Mouse (Mus musculus) heart, embryonic 10.5 days (tissue): ENCODE data around the gene Il1rap. TPM values are rescaled to one million over a fixed set of nuclear protein-coding genes. Genes with fewer than 3 reads are reported as not detected.

Source experiments
- DNase-seq: peaks from one replicate; pipeline ENCODE4 v3.0.0-alpha.2; 2017; ENCODE audit warnings: low spot score
- H3K27ac ChIP-seq: fragments of 300-500 bp; sonication (generic); 2 replicates; pipeline ENCODE4 v1.5.1; 2016; ENCODE audit warnings: mild to moderate bottlenecking
- H3K27me3 ChIP-seq: fragments of 300-500 bp; sonication (generic); 2 replicates; pipeline ENCODE4 v1.6.1; 2016; ENCODE audit warnings: mild to moderate bottlenecking; ENCODE audit not compliant: poor library complexity, insufficient read depth, severe bottlenecking
- H3K36me3 ChIP-seq: fragments of 300-500 bp; sonication (generic); 2 replicates; pipeline ENCODE4 v1.6.1; 2016; ENCODE audit warnings: mild to moderate bottlenecking, moderate library complexity
- H3K4me1 ChIP-seq: fragments of 300-500 bp; sonication (generic); 2 replicates; pipeline ENCODE4 v1.6.1; 2016; ENCODE audit warnings: mild to moderate bottlenecking
- H3K4me3 ChIP-seq: fragments of 300-500 bp; sonication (generic); 2 replicates; pipeline ENCODE4 v1.5.1; 2016; ENCODE audit warnings: mild to moderate bottlenecking, moderate library complexity
- H3K9me3 ChIP-seq: fragments of 300-500 bp; sonication (generic); 2 replicates; pipeline ENCODE4 v1.6.1; 2016; ENCODE audit warnings: mild to moderate bottlenecking, moderate library complexity
- WGBS: fragments of 180-500 bp; shearing (Covaris S2); methylation state at CpG from one replicate; pipeline ENCODE4 v1.1.7; 2016; 5-methylcytosine and 5-hydroxymethylcytosine counted together
- polyA plus RNA-seq: library from polyadenylated mRNA; unstranded; fragments of >200 nt; fragmentation: Nextera tagmentation; extraction: Ambion mirVana; gene quantifications from 2 replicates; pipeline ENCODE4 v1.2.1, GENCODE M21; 2016

The Il1rap gene
- 5.2 and 7.4 TPM in 2 replicates for polyA plus RNA-seq

DNA sequence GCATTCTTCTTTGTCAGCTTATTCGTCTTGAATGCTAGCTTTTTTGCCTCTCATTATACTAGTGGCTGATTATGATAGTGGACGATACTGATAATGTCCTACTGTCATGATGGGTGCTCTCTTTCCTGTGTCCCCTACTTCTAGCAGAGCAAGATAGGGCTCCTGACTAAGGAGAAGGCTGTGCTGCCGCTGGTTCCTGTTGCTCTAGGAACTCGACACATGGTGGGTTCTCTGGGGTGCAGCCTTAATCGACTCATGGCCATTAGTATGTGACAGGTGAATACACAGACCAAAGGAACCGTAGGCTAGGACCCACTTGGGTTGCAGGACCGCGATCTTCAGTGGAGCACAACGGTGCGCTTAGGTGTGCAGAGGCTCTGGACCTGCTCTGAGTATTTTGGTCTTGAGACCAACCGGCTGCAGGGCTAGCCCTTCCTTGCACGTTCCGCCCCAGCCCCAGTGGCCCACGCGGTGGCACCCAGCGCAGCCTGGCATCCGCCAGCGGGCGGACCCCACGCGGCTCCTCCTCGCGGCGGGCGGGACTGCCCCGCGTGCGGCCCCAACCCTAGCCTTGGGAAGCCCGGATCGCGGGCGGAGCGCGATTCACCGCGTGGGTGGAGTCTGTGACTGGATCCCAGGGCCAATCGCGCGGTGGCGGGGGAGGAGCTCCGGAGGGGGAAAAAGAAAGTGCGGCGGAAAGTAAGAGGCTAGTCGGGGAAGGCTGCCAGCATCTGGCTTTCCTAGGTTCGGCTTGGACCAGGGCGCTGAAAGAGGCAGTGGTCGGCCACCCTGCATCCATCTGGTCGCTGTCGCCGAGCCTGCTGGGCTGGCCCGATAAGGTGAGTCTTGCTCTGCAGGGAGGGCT lies at the start of gene Il1rap:
TSS of gene Il1rap (plus strand) at position 657 of the 865 bp plus-strand sequence.
- Histone ChIP-seq H3K27ac (peak within 1 kb of the TSS; percentile 82), H3K4me3 (peak within 1 kb of the TSS; percentile 70), H3K27me3 (peaks cover 7% of the 10 kb centered on the region; the same call in 1 of the 2 replicates), H3K4me1 (no peaks in the 10 kb centered on the region), H3K36me3 (no peaks in the 10 kb centered on the region), H3K9me3 (no peaks in the 10 kb centered on the region)
- DNase-seq, result peak; percentile 95
- WGBS, result 3% methylated on average over 51 of the region's 51 CpGs

GRCm38 (mm10) chr16:26532287-26532686 lies 49.2 kb upstream of the Il1rap start:
- H3K9me3 ChIP-seq, result no peaks in the 10 kb centered on the region
- H3K4me3 ChIP-seq, result no peak overlapping the region
- H3K27me3 ChIP-seq, result no peaks in the 10 kb centered on the region
- WGBS, result 84% methylated on average over 1 of the region's 1 CpGs
- no peaks in the 10 kb centered on the region for H3K4me1 ChIP-seq
- no peak overlapping the region for H3K27ac ChIP-seq
- DNase-seq, result no peak
- no peaks in the 10 kb centered on the region for H3K36me3 ChIP-seq

- no peaks in the 10 kb centered on the region for H3K9me3 ChIP-seq
- no peak overlapping the region for H3K27ac ChIP-seq
- H3K36me3 ChIP-seq, result no peaks in the 10 kb centered on the region
- no peak overlapping the region for H3K4me3 ChIP-seq
- DNase-seq, result no peak
- no peaks in the 10 kb centered on the region for H3K27me3 ChIP-seq
- H3K4me1 ChIP-seq, result no peaks in the 10 kb centered on the region
- 46% methylated on average over 7 of the region's 7 CpGs for WGBS
These were observed 35.2 kb upstream of the Il1rap start for GRCm38 (mm10) chr16:26546170-26546878.

GRCm38 (mm10) chr16:26546879-26547206 lies 34.7 kb upstream of the Il1rap start:
- 70% methylated on average over 1 of the region's 1 CpGs for WGBS
- H3K36me3 ChIP-seq, result no peaks in the 10 kb centered on the region

GRCm38 (mm10) chr16:26549221-26549620 lies 32.3 kb upstream of the Il1rap start:
- Histone ChIP-seq H3K27ac (no peak overlapping the region), H3K4me1 (no peaks in the 10 kb centered on the region), H3K9me3 (no peaks in the 10 kb centered on the region), H3K27me3 (no peaks in the 10 kb centered on the region), H3K36me3 (no peaks in the 10 kb centered on the region), H3K4me3 (no peak overlapping the region)
- 80% methylated on average over 2 of the region's 2 CpGs for WGBS
- DNase-seq, result no peak

More at GRCm38 (mm10) chr16:26546879-26547206, 34.7 kb upstream of the Il1rap start:
- DNase-seq, result no peak
- Histone ChIP-seq H3K4me1 (no peaks in the 10 kb centered on the region), H3K27me3 (no peaks in the 10 kb centered on the region), H3K9me3 (no peaks in the 10 kb centered on the region), H3K4me3 (no peak overlapping the region), H3K27ac (no peak overlapping the region)

- no peak overlapping the region for H3K4me3 ChIP-seq
- no peak for DNase-seq
- no peaks in the 10 kb centered on the region for H3K36me3 ChIP-seq
- 85% methylated on average over 3 of the region's 3 CpGs for WGBS
- no peaks in the 10 kb centered on the region for H3K27me3 ChIP-seq
- H3K9me3 ChIP-seq, result no peaks in the 10 kb centered on the region
- H3K27ac ChIP-seq, result no peak overlapping the region
- H3K4me1 ChIP-seq, result no peaks in the 10 kb centered on the region
These were observed 29.3 kb upstream of the Il1rap start for GRCm38 (mm10) chr16:26552234-26552633.

DNA sequence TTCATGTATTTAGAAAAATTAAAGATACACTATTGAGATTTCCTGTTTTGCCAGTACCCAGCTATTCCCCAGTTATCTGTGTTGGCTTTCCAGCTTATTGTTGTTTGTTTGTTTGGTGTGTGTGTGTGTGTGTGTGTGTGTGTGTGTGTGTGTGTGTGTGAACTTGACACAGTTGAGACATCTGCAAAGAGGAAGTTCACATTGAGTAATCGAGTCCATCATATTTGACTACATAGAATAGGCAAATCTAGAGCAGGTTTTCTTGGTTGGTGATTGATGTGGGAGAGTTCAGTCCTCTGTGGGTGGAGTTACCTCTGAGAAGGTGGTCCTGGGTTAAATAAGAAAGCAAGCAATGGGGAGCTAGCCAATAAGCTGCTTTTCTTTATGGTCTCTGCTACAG lies 22.7 kb upstream of the Il1rap start:
- Histone ChIP-seq H3K4me1 (no peaks in the 10 kb centered on the region), H3K27ac (no peak overlapping the region), H3K4me3 (no peak overlapping the region), H3K36me3 (no peaks in the 10 kb centered on the region), H3K9me3 (no peaks in the 10 kb centered on the region), H3K27me3 (no peaks in the 10 kb centered on the region)
- DNase-seq, result no peak
- 76% methylated on average over 1 of the region's 1 CpGs for WGBS

DNA sequence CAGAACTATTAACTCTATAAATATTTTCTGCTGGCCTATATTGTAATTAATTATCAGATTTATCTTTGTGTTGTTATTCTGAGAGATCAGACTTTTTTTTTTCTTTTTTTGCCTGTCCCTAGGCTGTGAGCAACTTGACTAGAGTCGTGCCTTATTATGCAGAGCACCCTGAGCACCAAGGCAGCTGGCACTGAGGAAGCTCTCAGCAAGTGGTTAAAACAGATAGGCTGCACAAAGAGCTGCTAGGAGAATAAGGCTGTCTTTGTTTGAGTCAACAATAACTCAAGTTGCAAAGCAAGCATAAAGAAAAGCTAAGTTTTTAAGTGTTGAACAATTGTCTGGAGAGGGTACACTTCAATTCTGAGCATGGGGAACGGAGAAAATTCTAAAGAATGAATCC lies 19.8 kb upstream of the Il1rap start:
- H3K27ac ChIP-seq, result no peak overlapping the region
- no peak for DNase-seq
- 56% methylated on average over 2 of the region's 2 CpGs for WGBS
- no peaks in the 10 kb centered on the region for H3K27me3 ChIP-seq
- H3K4me1 ChIP-seq, result no peaks in the 10 kb centered on the region
- no peaks in the 10 kb centered on the region for H3K36me3 ChIP-seq
- H3K4me3 ChIP-seq, result no peak overlapping the region
- no peaks in the 10 kb centered on the region for H3K9me3 ChIP-seq

DNA sequence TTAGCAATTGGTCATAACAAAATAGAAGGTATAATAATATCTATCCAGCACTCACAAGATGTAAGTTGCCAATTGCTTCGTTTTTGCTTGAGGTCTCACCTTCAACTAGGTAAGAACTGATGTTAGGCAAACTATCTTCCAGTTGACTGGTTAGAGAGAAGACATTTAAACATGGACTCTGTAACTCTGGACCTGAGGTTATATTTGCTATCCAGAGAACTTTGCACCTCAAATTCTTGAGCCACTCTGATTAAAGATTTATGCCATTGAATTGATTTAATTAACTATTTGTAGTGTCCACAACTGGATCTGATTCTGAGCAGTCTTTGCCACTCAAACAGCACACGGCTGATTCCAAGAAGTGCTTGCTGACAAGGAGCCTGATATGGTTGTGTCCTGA lies 18.7 kb upstream of the Il1rap start:
- H3K36me3 ChIP-seq, result no peaks in the 10 kb centered on the region
- no peaks in the 10 kb centered on the region for H3K9me3 ChIP-seq
- H3K27ac ChIP-seq, result no peak overlapping the region
- DNase-seq, result no peak
- H3K4me3 ChIP-seq, result no peak overlapping the region
- no peaks in the 10 kb centered on the region for H3K4me1 ChIP-seq
- H3K27me3 ChIP-seq, result no peaks in the 10 kb centered on the region
- WGBS, result 57% methylated on average over 2 of the region's 2 CpGs

- Histone ChIP-seq H3K9me3 (no peaks in the 10 kb centered on the region), H3K36me3 (no peaks in the 10 kb centered on the region), H3K4me1 (no peaks in the 10 kb centered on the region), H3K4me3 (no peak overlapping the region), H3K27me3 (no peaks in the 10 kb centered on the region), H3K27ac (no peak overlapping the region)
- no peak for DNase-seq
These were observed 12.0 kb upstream of the Il1rap start for GRCm38 (mm10) chr16:26569387-26569978.

DNA sequence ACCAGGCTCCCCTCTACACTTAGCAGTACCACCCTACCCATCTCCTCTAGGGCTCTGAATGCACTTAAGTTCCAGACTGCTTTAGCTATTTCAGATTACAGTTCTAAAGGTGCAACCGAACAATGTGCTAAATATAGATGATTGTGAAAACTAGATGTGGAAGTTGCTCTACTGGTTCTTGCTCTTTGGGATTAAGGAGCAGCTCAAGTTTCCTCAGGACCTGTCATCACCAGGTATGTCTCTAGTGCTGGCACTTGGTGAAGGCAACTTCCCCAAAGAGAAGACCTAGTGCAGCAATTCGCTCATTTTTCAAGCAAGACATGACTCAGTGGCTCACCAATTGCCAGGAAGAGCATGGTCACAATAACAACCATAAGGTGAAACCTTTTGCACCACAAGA lies 9.7 kb upstream of the Il1rap start:
- Histone ChIP-seq H3K9me3 (no peaks in the 10 kb centered on the region), H3K4me1 (no peaks in the 10 kb centered on the region), H3K27ac (no peak overlapping the region), H3K4me3 (no peak overlapping the region), H3K36me3 (no peaks in the 10 kb centered on the region), H3K27me3 (no peaks in the 10 kb centered on the region)
- DNase-seq, result no peak
- 58% methylated on average over 2 of the region's 2 CpGs for WGBS

DNA sequence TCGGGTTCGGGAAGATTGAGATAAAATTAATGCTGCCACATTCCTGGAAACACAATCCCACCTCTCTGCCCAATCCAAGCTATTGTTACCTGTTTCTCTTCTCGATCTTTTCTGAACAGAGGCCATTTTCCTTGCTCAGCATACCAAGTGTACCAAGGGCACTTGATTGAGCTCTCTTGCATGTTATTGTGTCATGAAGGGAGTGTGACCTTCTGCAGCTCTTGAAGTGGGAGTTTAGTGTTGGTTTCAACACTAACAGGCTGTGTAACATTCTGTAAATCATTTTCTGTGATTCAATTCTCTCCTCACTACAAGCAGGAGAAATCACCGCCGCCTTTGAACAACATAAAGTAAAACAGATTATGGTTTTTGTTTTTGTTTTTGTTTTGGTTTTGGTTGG lies 7.3 kb upstream of the Il1rap start:
- WGBS, result 81% methylated on average over 5 of the region's 5 CpGs
- Histone ChIP-seq H3K27ac (no peak overlapping the region), H3K27me3 (no peaks in the 10 kb centered on the region), H3K36me3 (no peaks in the 10 kb centered on the region), H3K9me3 (no peaks in the 10 kb centered on the region), H3K4me1 (no peaks in the 10 kb centered on the region), H3K4me3 (no peak overlapping the region)
- no peak for DNase-seq

- Histone ChIP-seq H3K9me3 (no peaks in the 10 kb centered on the region), H3K4me3 (peak overlapping the region; percentile 70), H3K4me1 (no peaks in the 10 kb centered on the region), H3K27ac (peak overlapping the region; percentile 82), H3K27me3 (peaks cover 7% of the 10 kb centered on the region; the same call in 1 of the 2 replicates), H3K36me3 (no peaks in the 10 kb centered on the region)
- under 1% methylated on average over 16 of the region's 16 CpGs for WGBS
- peak; percentile 78 for DNase-seq
These were observed 441 bp downstream of the Il1rap start for GRCm38 (mm10) chr16:26581913-26582376.
